Mouse (Mus musculus) cortical plate, adult 2 months (tissue): ENCODE measurements around the gene Nedd9.

Source experiments
- CTCF ChIP-seq: fragments of 200-500 bp; IDR thresholded peaks from 2 replicates; pipeline ENCODE4 v1.5.1; 2011; ENCODE audit warnings: mild to moderate bottlenecking, control low read depth, low read length; ENCODE audit not compliant: insufficient read depth; ENCODE audit errors: extremely low read depth
- POLR2A ChIP-seq: fragments of 200-500 bp; IDR thresholded peaks from 2 replicates; pipeline ENCODE4 v1.6.1; 2011; ENCODE audit warnings: mild to moderate bottlenecking, low read length, control low read depth; ENCODE audit not compliant: insufficient read depth; ENCODE audit errors: extremely low read depth

DNA sequence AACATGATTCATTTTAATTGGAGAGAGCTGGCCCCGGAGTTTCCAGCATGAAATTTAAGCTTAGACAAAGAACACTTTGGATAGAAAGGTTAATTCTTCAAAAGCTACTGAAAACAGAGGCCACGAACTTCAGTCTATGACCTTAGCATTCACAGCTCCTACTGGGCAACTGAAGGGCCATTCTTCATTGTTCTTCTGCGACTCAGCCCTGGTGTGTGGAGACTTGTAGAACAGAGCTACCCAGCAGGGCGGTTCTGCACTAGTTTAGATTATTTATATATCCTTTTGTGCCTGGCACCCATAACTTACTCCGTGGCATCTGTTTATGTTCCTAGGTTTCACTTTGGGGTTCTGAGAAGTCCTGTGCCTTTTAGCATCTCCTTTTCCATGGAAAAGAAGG is 193.6 kb downstream of the Nedd9 start:
- TF ChIP-seq POLR2A = no peak
- TF ChIP-seq CTCF = no peak
